Mouse (Mus musculus) heart, embryonic 10.5 days (tissue): ENCODE results near the gene Tmem41a. TPM values are rescaled to one million over a fixed set of nuclear protein-coding genes. Genes with fewer than 3 reads are reported as not detected.

Experiments used
- DNase-seq: peaks from one replicate; pipeline ENCODE4 v3.0.0-alpha.2; 2017; ENCODE audit warnings: low spot score
- H3K27ac ChIP-seq: fragments of 300-500 bp; sonication (generic); 2 replicates; pipeline ENCODE4 v1.5.1; 2016; ENCODE audit warnings: mild to moderate bottlenecking
- H3K27me3 ChIP-seq: fragments of 300-500 bp; sonication (generic); 2 replicates; pipeline ENCODE4 v1.6.1; 2016; ENCODE audit warnings: mild to moderate bottlenecking; ENCODE audit not compliant: poor library complexity, insufficient read depth, severe bottlenecking
- H3K36me3 ChIP-seq: fragments of 300-500 bp; sonication (generic); 2 replicates; pipeline ENCODE4 v1.6.1; 2016; ENCODE audit warnings: mild to moderate bottlenecking, moderate library complexity
- H3K4me1 ChIP-seq: fragments of 300-500 bp; sonication (generic); 2 replicates; pipeline ENCODE4 v1.6.1; 2016; ENCODE audit warnings: mild to moderate bottlenecking
- H3K4me3 ChIP-seq: fragments of 300-500 bp; sonication (generic); 2 replicates; pipeline ENCODE4 v1.5.1; 2016; ENCODE audit warnings: mild to moderate bottlenecking, moderate library complexity
- H3K9me3 ChIP-seq: fragments of 300-500 bp; sonication (generic); 2 replicates; pipeline ENCODE4 v1.6.1; 2016; ENCODE audit warnings: mild to moderate bottlenecking, moderate library complexity
- WGBS: fragments of 180-500 bp; shearing (Covaris S2); methylation state at CpG from one replicate; pipeline ENCODE4 v1.1.7; 2016; 5-methylcytosine and 5-hydroxymethylcytosine counted together
- polyA plus RNA-seq: library from polyadenylated mRNA; unstranded; fragments of >200 nt; fragmentation: Nextera tagmentation; extraction: Ambion mirVana; gene quantifications from 2 replicates; pipeline ENCODE4 v1.2.1, GENCODE M21; 2016

Tmem41a gene
- polyA plus RNA-seq, 1 experiment from 2014 or later, result 37.1 TPM

- Histone ChIP-seq H3K4me1 (0 out of 2 replicates have a peak, but pooled peaks cover 4% of the 10 kb centered on the region), H3K27me3 (no peaks in the 10 kb centered on the region), H3K9me3 (no peaks in the 10 kb centered on the region), H3K27ac (no peak overlapping the region), H3K36me3 (no peaks in the 10 kb centered on the region), H3K4me3 (no peak overlapping the region)
- peak; percentile 60 for DNase-seq
- WGBS, result 57% methylated on average over 2 of the region's 2 CpGs
Observed at GRCm38 (mm10) chr16:21887601-21888000, 59.8 kb downstream of the Tmem41a start.

Other genes starting within 250 kb of the Tmem41a start
- gene Ehhadh, start 159.7 kb downstream of the Tmem41a start, polyA plus RNA-seq, result 2.3 and 3.5 TPM in 2 replicates
- gene Map3k13, start 153.2 kb downstream of the Tmem41a start, polyA plus RNA-seq, result 0.48 and 0.63 TPM in 2 replicates
- 0.54 and 0.55 TPM in 2 replicates for gene Liph, start 48.1 kb upstream of the Tmem41a start, polyA plus RNA-seq
- 41.2 and 50.2 TPM in 2 replicates for gene Senp2, start 61.9 kb upstream of the Tmem41a start, polyA plus RNA-seq
- 117 and 143 TPM in 2 replicates for gene Igf2bp2, start 215.7 kb upstream of the Tmem41a start, polyA plus RNA-seq